Mouse (Mus musculus): Measurements from ENCODE around the gene Tgfa.

GRCm38 (mm10) chr6:86190622-86191021 is 4.4 kb upstream of the Tgfa start:
- TF ChIP-seq TAL1 (IDR thresholded peaks at IDR 0.05; ENCODE audit: low read length) (no peak), GATA1 (IDR thresholded peaks at IDR 0.05; ENCODE audit: low read length) (no peak)
